Mouse (Mus musculus): ENCODE measurements at regions not wholly inside any gene's neighbourhood (a gene's known extent, or its start where the extent isn't known, plus 50 kb on each side); places are given as distances from the start of the nearest gene placed in this dataset.

- TF ChIP-seq ZNF384 (IDR thresholded peaks at IDR 0.05; ENCODE audit: low read depth, low read length) (no peak), ZC3H11A (IDR thresholded peaks at IDR 0.05; ENCODE audit: borderline replicate concordance, low read depth, low read length) (no peak), MAFK (IDR thresholded peaks at IDR 0.05; ENCODE audit: insufficient read depth, low read depth, low read length) (no peak), HCFC1 (IDR thresholded peaks at IDR 0.05; ENCODE audit: borderline replicate concordance, insufficient read depth, low read length) (no peak)
Observed at GRCm38 (mm10) chr8:8233156-8233555, 427.9 kb downstream of the Efnb2 start.

Measured in ES-E14 (cell line).